Mouse (Mus musculus) embryonic facial prominence, embryonic 14.5 days (tissue): ENCODE measurements at regions not wholly inside any gene's neighbourhood (a gene's known extent, or its start where the extent isn't known, plus 50 kb on each side); places are given as distances from the start of the nearest gene placed in this dataset.

Experiments
- ATAC-seq: fragments of 200-750 bp; cut with Nextera tagmentation; 2 replicates; pipeline ENCODE4 v1.8.0; 2017; ENCODE audit warnings: low read depth, moderate number of reproducible peaks, moderate TSS enrichment
- DNase-seq: peaks from one replicate; pipeline ENCODE4 v3.0.0-alpha.2; 2015; ENCODE audit warnings: low spot score
- H3K27ac ChIP-seq: fragments of 300-500 bp; sonication (generic); replicated peaks from 2 replicates; pipeline ENCODE4 v1.5.1; 2014; ENCODE audit warnings: low read depth, mild to moderate bottlenecking, low read length, moderate library complexity
- H3K27me3 ChIP-seq: fragments of 300-500 bp; sonication (generic); replicated peaks from 2 replicates; pipeline ENCODE4 v1.6.1; 2014; ENCODE audit warnings: low read length; ENCODE audit not compliant: control insufficient read depth, insufficient read depth
- H3K36me3 ChIP-seq: fragments of 300-500 bp; sonication (generic); 2 replicates; pipeline ENCODE4 v1.6.1; 2014; ENCODE audit warnings: low read length, mixed read lengths; ENCODE audit not compliant: control insufficient read depth, insufficient read depth
- H3K4me1 ChIP-seq: fragments of 300-500 bp; sonication (generic); 2 replicates; pipeline ENCODE4 v1.6.1; 2014; ENCODE audit warnings: antibody characterized with exemption, low read length; ENCODE audit not compliant: control insufficient read depth, insufficient read depth
- H3K4me2 ChIP-seq: fragments of 300-500 bp; sonication (generic); 2 replicates; pipeline ENCODE4 v1.6.1; 2014; ENCODE audit warnings: low read depth, mild to moderate bottlenecking, low read length, moderate library complexity, mixed read lengths
- H3K4me3 ChIP-seq: fragments of 300-500 bp; sonication (generic); 2 replicates; pipeline ENCODE4 v1.5.1; 2014; ENCODE audit warnings: low read depth, mild to moderate bottlenecking, low read length
- H3K9ac ChIP-seq: fragments of 300-500 bp; sonication (generic); 2 replicates; pipeline ENCODE4 v1.6.1; 2014; ENCODE audit warnings: low read depth, mild to moderate bottlenecking, low read length, moderate library complexity, mixed read lengths
- H3K9me3 ChIP-seq: fragments of 300-500 bp; sonication (generic); 2 replicates; pipeline ENCODE4 v1.6.1; 2016; ENCODE audit warnings: low read length; ENCODE audit not compliant: control insufficient read depth
- WGBS: fragments of 180-500 bp; shearing (Covaris S2); extraction: QIAGEN DNeasy Blood & Tissue Kit; methylation state at CpG from one replicate; pipeline ENCODE4 v1.1.7; 2014; 5-methylcytosine and 5-hydroxymethylcytosine counted together

DNA sequence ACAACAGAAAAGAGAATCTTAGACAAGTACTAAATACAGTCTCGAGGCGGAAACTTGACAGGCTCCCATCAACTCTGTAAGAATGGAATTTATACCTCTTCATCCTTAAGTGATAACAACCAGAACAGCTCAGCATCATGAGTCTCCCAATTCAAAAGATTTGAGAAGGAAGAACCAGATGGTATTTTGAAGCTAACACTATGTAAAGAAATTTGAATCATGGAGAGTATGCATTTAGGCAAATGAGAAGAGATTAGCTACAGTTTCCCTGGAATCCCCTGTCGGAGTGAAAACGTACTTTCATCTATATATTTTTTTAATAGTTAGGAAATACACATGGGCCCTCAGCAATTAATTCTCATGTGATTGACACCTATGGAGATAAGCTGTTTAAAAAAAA lies 140.9 kb downstream of the Nrip1 start:
- Histone ChIP-seq H3K4me2 (no peak overlapping the region), H3K4me3 (no peak overlapping the region), H3K9ac (no peak overlapping the region), H3K4me1 (no peaks in the 10 kb centered on the region), H3K27ac (no peak overlapping the region), H3K27me3 (no peaks in the 10 kb centered on the region), H3K9me3 (no peaks in the 10 kb centered on the region), H3K36me3 (no peaks in the 10 kb centered on the region)
- DNase-seq: no peak
- 77% methylated on average over 4 of the region's 4 CpGs for WGBS
- no peak for ATAC-seq

DNA sequence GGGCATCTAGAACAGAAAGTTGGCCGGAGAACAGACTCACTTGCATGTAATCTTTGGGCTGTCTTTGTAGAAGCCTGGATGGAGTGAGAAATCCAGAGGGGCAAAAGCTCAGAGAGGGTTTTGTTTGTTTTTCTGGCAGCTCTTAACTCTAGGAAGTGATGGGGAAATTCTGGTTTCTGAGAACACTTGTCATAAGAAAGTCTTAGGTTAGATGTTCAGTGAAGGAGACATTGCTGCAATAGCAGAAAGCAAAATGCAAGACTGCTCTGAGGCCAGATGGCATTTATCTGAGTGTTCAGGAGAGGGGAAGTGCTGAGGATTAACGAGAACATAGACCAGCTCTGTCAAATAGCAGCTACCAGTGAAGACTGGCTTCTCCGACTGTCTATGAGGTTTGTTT lies 141.5 kb downstream of the Nrip1 start:
- H3K9me3 ChIP-seq: no peaks in the 10 kb centered on the region
- ATAC-seq: no peak
- no peak overlapping the region for H3K9ac ChIP-seq
- H3K27ac ChIP-seq: no peak overlapping the region
- no peak overlapping the region for H3K4me3 ChIP-seq
- 51% methylated on average over 3 of the region's 3 CpGs for WGBS
- no peaks in the 10 kb centered on the region for H3K36me3 ChIP-seq
- no peak for DNase-seq
- no peaks in the 10 kb centered on the region for H3K27me3 ChIP-seq
- H3K4me2 ChIP-seq: no peak overlapping the region
- no peaks in the 10 kb centered on the region for H3K4me1 ChIP-seq

DNA sequence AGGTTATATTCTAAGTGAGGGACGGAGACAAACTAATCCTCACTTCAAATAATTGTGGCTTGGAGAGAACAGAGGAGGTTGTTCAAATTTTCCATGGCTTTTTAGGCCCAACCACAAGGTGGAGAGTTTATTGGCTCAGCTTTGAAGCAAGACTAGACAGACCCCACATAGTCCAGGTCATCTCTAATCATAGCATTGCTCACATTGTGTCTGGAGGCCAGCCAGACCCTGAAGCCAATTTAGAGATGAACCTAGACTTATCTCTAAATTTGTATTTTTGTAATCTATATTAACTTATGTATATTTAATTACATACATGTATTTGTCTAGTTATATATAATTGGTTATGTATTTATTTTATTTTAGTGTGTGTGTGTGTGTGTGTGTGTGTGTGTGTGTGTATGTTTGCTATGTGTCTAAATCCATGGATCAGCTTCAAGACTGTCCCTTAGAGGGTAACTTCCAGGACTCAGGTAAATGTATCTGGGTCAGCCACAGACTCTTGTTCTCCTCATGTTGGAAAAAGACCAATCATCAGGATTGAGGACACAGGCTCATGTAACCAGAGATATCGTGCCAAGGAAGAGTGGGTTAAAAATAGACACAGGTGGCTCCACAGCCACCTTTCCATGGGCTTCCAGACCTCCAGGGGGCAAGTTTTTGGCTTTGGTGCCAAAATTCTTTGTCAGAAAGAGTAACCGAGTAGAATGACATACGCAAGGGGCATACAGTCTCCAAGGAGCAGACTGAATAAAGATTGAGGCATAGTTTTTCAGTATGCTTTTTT lies 142.9 kb downstream of the Nrip1 start:
- Histone ChIP-seq H3K4me1 (no peaks in the 10 kb centered on the region), H3K27ac (no peak overlapping the region), H3K27me3 (no peaks in the 10 kb centered on the region), H3K4me3 (no peak overlapping the region), H3K9ac (no peak overlapping the region), H3K9me3 (no peaks in the 10 kb centered on the region), H3K36me3 (no peaks in the 10 kb centered on the region), H3K4me2 (no peak overlapping the region)
- no peak for ATAC-seq
- DNase-seq: no peak
- 86% methylated on average over 4 of the region's 4 CpGs for WGBS

GRCm38 (mm10) chr16:76228451-76228850 lies 145.2 kb downstream of the Nrip1 start:
- Histone ChIP-seq H3K4me3 (no peak overlapping the region), H3K27ac (no peak overlapping the region), H3K4me2 (no peak overlapping the region), H3K9me3 (no peaks in the 10 kb centered on the region), H3K4me1 (peaks cover 4% of the 10 kb centered on the region), H3K9ac (no peak overlapping the region), H3K36me3 (no peaks in the 10 kb centered on the region), H3K27me3 (no peaks in the 10 kb centered on the region)
- ATAC-seq (no peak), DNase-seq (no peak)
- 80% methylated on average over 4 of the region's 4 CpGs for WGBS

DNA sequence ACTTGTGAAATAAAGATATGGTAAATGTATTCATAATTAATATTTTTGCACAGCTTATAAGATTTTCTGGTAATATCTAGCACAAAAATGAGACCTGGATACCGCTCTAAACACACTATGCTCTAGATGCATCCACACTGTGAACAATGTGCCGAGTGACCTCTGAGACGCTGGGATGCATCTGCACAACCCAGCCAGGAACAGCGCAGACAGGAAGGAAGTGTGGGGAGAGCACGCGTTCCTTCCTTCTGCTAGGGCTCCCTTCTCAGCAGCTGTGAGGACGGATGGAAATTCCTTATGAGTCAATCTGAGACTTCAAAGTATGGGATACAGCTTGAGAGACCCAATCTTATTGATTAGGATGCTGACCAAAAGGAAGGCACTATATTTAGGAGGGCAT lies 147.2 kb downstream of the Nrip1 start:
- Histone ChIP-seq H3K27ac (no peak overlapping the region), H3K9ac (no peak overlapping the region), H3K4me1 (peaks cover 4% of the 10 kb centered on the region), H3K9me3 (no peaks in the 10 kb centered on the region), H3K36me3 (no peaks in the 10 kb centered on the region), H3K4me2 (no peak overlapping the region), H3K4me3 (no peak overlapping the region), H3K27me3 (no peaks in the 10 kb centered on the region)
- 51% methylated on average over 7 of the region's 7 CpGs for WGBS
- no peak for ATAC-seq
- peak; percentile 29 for DNase-seq

GRCm38 (mm10) chr16:76225587-76226226 lies 147.9 kb downstream of the Nrip1 start:
- no peaks in the 10 kb centered on the region for H3K27me3 ChIP-seq
- H3K36me3 ChIP-seq: no peaks in the 10 kb centered on the region
- no peak overlapping the region for H3K27ac ChIP-seq
- H3K4me3 ChIP-seq: no peak overlapping the region
- 55% methylated on average over 12 of the region's 12 CpGs for WGBS
- DNase-seq (no peak), ATAC-seq (no peak)
- peaks cover 4% of the 10 kb centered on the region for H3K4me1 ChIP-seq
- H3K9ac ChIP-seq: no peak overlapping the region
- no peaks in the 10 kb centered on the region for H3K9me3 ChIP-seq
- H3K4me2 ChIP-seq: no peak overlapping the region

DNA sequence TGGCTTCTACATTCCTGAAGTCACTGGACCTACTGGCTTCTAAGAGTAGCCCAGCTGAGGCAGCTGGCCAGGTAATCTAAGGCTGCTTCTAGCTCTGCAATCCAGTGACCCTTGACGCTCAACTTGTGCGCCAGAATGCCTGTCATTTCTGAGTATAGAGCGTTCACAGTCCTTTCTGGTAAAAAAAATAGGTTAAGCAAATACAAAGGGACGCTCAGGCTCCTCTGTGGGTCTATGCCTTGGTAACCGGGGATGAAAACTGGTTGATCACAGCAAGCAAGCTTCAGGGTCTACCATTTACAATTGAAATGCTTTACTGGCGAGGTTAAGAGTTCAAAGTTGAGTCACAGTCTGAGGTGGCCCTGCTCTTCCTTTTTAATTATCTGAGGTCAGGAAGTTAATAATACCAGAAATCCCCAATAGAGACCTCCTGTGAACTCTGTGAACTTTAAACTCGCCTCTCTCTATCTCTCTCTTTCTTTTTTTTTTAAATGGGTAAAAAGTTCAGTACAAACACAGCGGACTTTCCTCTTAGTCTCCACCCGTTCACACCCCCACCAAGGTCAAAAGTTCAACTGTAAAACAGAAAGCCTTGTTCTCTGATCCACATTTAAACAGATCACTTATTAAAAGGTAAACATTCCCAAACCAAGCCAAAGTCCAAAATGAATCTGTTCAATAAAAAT lies 148.6 kb downstream of the Nrip1 start:
- Histone ChIP-seq H3K9ac (no peak overlapping the region), H3K4me3 (no peak overlapping the region), H3K36me3 (no peaks in the 10 kb centered on the region), H3K4me1 (peaks cover 4% of the 10 kb centered on the region), H3K27ac (no peak overlapping the region), H3K4me2 (no peak overlapping the region), H3K9me3 (no peaks in the 10 kb centered on the region), H3K27me3 (no peaks in the 10 kb centered on the region)
- WGBS: 20% methylated on average over 9 of the region's 9 CpGs
- DNase-seq (peak; percentile 42), ATAC-seq (no peak)

GRCm38 (mm10) chr16:76223716-76224115 lies 149.9 kb downstream of the Nrip1 start:
- H3K4me3 ChIP-seq: no peak overlapping the region
- 65% methylated on average over 4 of the region's 4 CpGs for WGBS
- no peaks in the 10 kb centered on the region for H3K9me3 ChIP-seq
- no peak for ATAC-seq
- no peak overlapping the region for H3K9ac ChIP-seq
- H3K27ac ChIP-seq: no peak overlapping the region
- no peaks in the 10 kb centered on the region for H3K36me3 ChIP-seq
- peaks cover 4% of the 10 kb centered on the region for H3K4me1 ChIP-seq
- no peak for DNase-seq
- no peaks in the 10 kb centered on the region for H3K27me3 ChIP-seq
- no peak overlapping the region for H3K4me2 ChIP-seq
